Mouse (Mus musculus) olfactory bulb, adult 2 months (tissue): ENCODE results near the gene Slc46a1.

Experiments
- CTCF ChIP-seq: fragments of 200-500 bp; IDR thresholded peaks from 2 replicates; pipeline ENCODE4 v1.5.1; 2012; ENCODE audit warnings: low read depth, mild to moderate bottlenecking, low read length, moderate library complexity; ENCODE audit not compliant: insufficient read depth
- POLR2A ChIP-seq: fragments of 200-500 bp; IDR thresholded peaks from 2 replicates; pipeline ENCODE4 v1.6.1; 2012; ENCODE audit warnings: mild to moderate bottlenecking, low read depth, low read length, moderate library complexity; ENCODE audit not compliant: insufficient read depth

DNA sequence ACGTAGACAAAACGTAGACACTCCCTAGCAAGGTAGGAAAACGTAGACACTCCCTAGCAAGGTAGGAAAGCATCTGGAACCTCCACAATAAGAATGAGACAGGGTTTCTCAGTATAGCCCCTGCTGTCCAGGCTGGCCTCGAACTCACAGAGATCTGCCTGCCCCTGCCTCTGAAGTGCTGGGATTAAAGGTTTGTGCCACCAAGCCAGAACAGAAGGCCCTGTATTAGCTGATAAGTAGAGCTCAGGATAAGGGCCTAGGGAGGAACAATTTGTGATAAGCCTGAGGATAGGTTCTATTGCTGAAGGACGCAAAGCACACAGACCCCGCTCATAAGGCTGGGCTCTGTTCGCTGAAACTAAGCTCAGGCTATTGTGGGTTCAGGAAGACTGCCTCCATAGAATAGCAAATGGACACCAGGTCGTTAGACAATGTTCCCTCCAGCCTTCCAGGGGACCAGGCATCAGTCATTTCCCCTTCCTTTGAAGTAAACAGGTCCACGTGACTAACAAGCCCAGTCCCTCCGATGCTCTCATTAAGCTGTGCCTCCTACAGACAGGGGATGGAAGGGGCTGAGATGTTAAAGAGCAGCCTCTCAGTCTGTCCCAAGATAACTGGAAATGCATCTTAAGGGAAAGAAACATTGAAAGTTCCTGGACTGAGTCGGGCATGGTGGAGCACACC lies 35.2 kb upstream of the Slc46a1 start:
- TF ChIP-seq POLR2A (no peak), CTCF (no peak)
